Mouse (Mus musculus) hindbrain, embryonic 16.5 days (tissue): ENCODE data around the gene Tmem151a. TPM values are rescaled to one million over a fixed set of nuclear protein-coding genes. Genes with fewer than 3 reads are reported as not detected.

Experiments
- ATAC-seq: fragments of 200-750 bp; cut with Nextera tagmentation; 2 replicates; pipeline ENCODE4 v1.8.0; 2017; ENCODE audit warnings: moderate TSS enrichment, moderate library complexity
- H3K27ac ChIP-seq: fragments of 300-500 bp; sonication (generic); 2 replicates; pipeline ENCODE4 v1.5.1; 2014; ENCODE audit warnings: low read depth, mild to moderate bottlenecking, control low read depth, low read length, moderate library complexity
- H3K27me3 ChIP-seq: fragments of 300-500 bp; sonication (generic); replicated peaks from 2 replicates; pipeline ENCODE4 v1.6.1; 2014; ENCODE audit warnings: low read length; ENCODE audit not compliant: control insufficient read depth, insufficient read depth
- H3K36me3 ChIP-seq: fragments of 300-500 bp; sonication (generic); 2 replicates; pipeline ENCODE4 v1.6.1; 2014; ENCODE audit warnings: mild to moderate bottlenecking, low read length, moderate library complexity, mixed read lengths; ENCODE audit not compliant: control insufficient read depth, insufficient read depth
- H3K4me1 ChIP-seq: fragments of 300-500 bp; sonication (generic); 2 replicates; pipeline ENCODE4 v1.6.1; 2014; ENCODE audit warnings: low read depth, low read length; ENCODE audit not compliant: control insufficient read depth, insufficient read depth
- H3K4me2 ChIP-seq: fragments of 300-500 bp; sonication (generic); 2 replicates; pipeline ENCODE4 v1.6.1; 2014; ENCODE audit warnings: mild to moderate bottlenecking, low read length, control low read depth, moderate library complexity
- H3K4me3 ChIP-seq: fragments of 300-500 bp; sonication (generic); 2 replicates; pipeline ENCODE4 v1.5.1; 2014; ENCODE audit warnings: mild to moderate bottlenecking, low read length, control low read depth, moderate library complexity
- H3K9ac ChIP-seq: fragments of 300-500 bp; sonication (generic); 2 replicates; pipeline ENCODE4 v1.6.1; 2014; ENCODE audit warnings: low read depth, mild to moderate bottlenecking, control low read depth, low read length, moderate library complexity
- H3K9me3 ChIP-seq: fragments of 300-500 bp; sonication (generic); 2 replicates; pipeline ENCODE4 v1.6.1; 2014; ENCODE audit warnings: mild to moderate bottlenecking, low read length, moderate library complexity; ENCODE audit not compliant: control insufficient read depth
- WGBS: fragments of 180-500 bp; shearing (Covaris S2); extraction: QIAGEN DNeasy Blood & Tissue Kit; methylation state at CpG from one replicate; pipeline ENCODE4 v1.1.7; 2014; 5-methylcytosine and 5-hydroxymethylcytosine counted together
- polyA plus RNA-seq: library from polyadenylated mRNA; unstranded; fragments of >200 nt; fragmentation: Nextera tagmentation; extraction: Ambion mirVana; gene quantifications from 2 replicates; pipeline ENCODE4 v1.2.1, GENCODE M21; 2015

Gene Tmem151a
- 38.5 and 49.0 TPM in 2 replicates for polyA plus RNA-seq

- WGBS = under 1% methylated on average over 45 of the region's 69 CpGs
Observed at GRCm38 (mm10) chr19:5085145-5085863, at the start of gene Tmem151a. Gene Tmem151a, minus strand, starts transcription at chr19:5085531.

DNA sequence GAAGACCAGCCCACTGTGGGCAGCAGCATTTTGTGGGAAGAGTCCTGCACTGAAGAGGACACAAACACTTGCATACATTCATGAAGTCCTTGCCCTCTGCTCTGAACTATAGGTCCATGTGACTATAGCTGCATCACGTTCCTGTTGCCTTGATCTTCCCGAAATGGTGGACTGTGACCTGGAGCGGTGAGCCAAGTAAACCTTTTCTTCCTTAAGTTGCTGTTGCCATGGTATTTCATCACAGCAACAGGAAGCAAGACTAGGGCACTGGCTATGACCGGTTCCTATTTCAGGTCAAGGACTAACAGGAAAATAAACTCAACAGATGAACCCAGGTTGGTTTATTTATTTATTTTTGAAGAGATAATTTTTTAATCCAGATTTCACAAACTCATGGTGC, 45.9 kb upstream of the Tmem151a start:
- H3K36me3 ChIP-seq = peaks cover 17% of the 10 kb centered on the region
- ATAC-seq = no peak
- H3K4me2 ChIP-seq = no peak overlapping the region
- H3K4me3 ChIP-seq = no peak overlapping the region
- no peak overlapping the region for H3K27ac ChIP-seq
- H3K27me3 ChIP-seq = no peaks in the 10 kb centered on the region
- H3K9ac ChIP-seq = no peak overlapping the region
- no peaks in the 10 kb centered on the region for H3K4me1 ChIP-seq
- 84% methylated on average over 4 of the region's 4 CpGs for WGBS
- H3K9me3 ChIP-seq = no peaks in the 10 kb centered on the region

More at GRCm38 (mm10) chr19:5085145-5085863, at the start of gene Tmem151a:
- peaks cover 11% of the 10 kb centered on the region for H3K36me3 ChIP-seq
- no peaks in the 10 kb centered on the region for H3K9me3 ChIP-seq
- peak within 1 kb of the TSS; percentile 84 for H3K9ac ChIP-seq
- H3K27ac ChIP-seq = peak within 1 kb of the TSS; percentile 64
- H3K4me1 ChIP-seq = peaks cover 16% of the 10 kb centered on the region
- H3K27me3 ChIP-seq = peaks cover 35% of the 10 kb centered on the region
- peak within 1 kb of the TSS; percentile 70 for H3K4me3 ChIP-seq
- peak within 1 kb of the TSS; percentile 73 for H3K4me2 ChIP-seq
- no peak for ATAC-seq

GRCm38 (mm10) chr19:5129770-5130169, 44.4 kb upstream of the Tmem151a start:
- no peak overlapping the region for H3K9ac ChIP-seq
- H3K9me3 ChIP-seq = no peaks in the 10 kb centered on the region
- no peaks in the 10 kb centered on the region for H3K27me3 ChIP-seq
- no peaks in the 10 kb centered on the region for H3K4me1 ChIP-seq
- ATAC-seq = no peak
- H3K27ac ChIP-seq = no peak overlapping the region
- WGBS = 38% methylated on average over 1 of the region's 1 CpGs
- H3K36me3 ChIP-seq = peaks cover 9% of the 10 kb centered on the region
- no peak overlapping the region for H3K4me2 ChIP-seq
- H3K4me3 ChIP-seq = no peak overlapping the region

DNA sequence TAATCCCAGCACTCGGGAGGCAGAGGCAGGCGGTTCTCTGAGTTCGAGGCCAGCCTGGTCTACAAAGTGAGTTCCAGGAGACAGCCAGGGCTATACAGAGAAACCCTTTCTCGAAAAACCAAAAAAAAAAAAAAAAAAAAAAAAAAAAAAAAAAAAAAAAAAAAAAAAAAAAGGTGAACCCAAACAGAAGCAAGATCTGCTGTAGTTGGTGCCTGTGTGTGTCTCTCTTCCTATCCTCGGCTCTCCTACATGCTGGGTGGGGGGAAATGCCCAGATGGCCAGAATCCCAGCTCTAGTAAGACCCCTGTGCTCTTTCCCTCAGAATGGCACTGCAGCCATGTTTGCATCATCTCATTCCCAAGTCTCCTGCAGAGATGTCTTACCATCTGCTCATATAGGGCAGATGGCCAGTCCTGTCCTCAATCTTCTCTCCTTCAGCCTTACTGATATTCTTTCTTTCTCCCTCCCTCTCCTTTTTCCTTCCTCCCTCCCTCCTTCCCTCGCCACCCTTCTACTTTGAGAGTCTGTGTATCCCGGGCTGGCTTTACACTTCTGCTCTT, 38.8 kb upstream of the Tmem151a start:
- WGBS = 69% methylated on average over 7 of the region's 7 CpGs
- no peaks in the 10 kb centered on the region for H3K36me3 ChIP-seq
- ATAC-seq = no peak
- H3K9ac ChIP-seq = no peak overlapping the region
- no peak overlapping the region for H3K4me3 ChIP-seq
- H3K27me3 ChIP-seq = no peaks in the 10 kb centered on the region
- no peaks in the 10 kb centered on the region for H3K9me3 ChIP-seq
- no peak overlapping the region for H3K4me2 ChIP-seq
- H3K27ac ChIP-seq = no peak overlapping the region
- H3K4me1 ChIP-seq = no peaks in the 10 kb centered on the region

DNA sequence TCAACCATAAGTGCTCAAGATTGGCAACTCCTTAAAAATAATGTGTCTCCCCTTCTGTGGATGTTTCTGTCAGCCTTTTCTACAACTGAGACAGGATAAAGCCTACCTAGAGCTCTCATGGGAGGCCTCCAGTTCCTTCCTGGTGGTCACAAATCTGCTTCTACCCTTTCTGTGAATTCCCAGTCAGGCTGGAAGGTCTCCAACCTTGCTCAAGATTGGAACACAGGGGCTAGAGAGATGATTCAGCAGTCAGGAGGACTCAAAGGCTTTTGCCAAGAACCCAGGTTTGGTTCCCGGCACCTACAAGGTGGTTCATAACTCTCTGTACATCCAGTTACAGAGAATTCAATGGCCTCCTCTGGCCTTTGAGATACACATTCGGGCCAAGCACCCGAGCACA, 37.9 kb upstream of the Tmem151a start:
- no peak overlapping the region for H3K4me3 ChIP-seq
- WGBS = 85% methylated on average over 3 of the region's 3 CpGs

GRCm38 (mm10) chr19:5122492-5122891, 37.2 kb upstream of the Tmem151a start:
- H3K27me3 ChIP-seq = no peaks in the 10 kb centered on the region
- WGBS = 68% methylated on average over 10 of the region's 10 CpGs
- no peak overlapping the region for H3K27ac ChIP-seq
- ATAC-seq = no peak
- no peaks in the 10 kb centered on the region for H3K4me1 ChIP-seq
- H3K4me2 ChIP-seq = no peak overlapping the region
- no peak overlapping the region for H3K4me3 ChIP-seq
- no peaks in the 10 kb centered on the region for H3K36me3 ChIP-seq
- H3K9me3 ChIP-seq = no peaks in the 10 kb centered on the region
- H3K9ac ChIP-seq = no peak overlapping the region

More for the DNA sequence above, 37.9 kb upstream of the Tmem151a start:
- Histone ChIP-seq H3K4me2 (no peak overlapping the region), H3K27ac (no peak overlapping the region), H3K36me3 (no peaks in the 10 kb centered on the region), H3K4me1 (no peaks in the 10 kb centered on the region), H3K27me3 (no peaks in the 10 kb centered on the region), H3K9ac (no peak overlapping the region), H3K9me3 (no peaks in the 10 kb centered on the region)
- ATAC-seq = no peak

DNA sequence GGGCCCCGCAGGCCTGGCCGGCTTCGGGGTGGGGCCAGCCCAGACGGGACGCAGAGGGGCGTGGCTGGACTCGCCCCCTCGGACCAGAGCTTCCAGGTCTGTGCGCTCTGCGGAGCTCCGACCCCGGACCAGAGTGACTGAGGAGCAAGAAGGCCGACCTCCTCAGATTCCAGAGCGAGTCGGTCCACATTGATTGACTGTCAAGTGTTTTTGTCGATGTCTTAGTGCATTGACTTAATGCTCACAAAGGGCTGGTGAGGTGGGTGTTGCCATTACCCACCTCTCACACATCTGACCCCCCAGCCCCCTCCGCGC, 33.0 kb upstream of the Tmem151a start, which contains the start of gene Klc2:
Gene Klc2, minus strand, starts transcription at position 177 of the 315 bp plus-strand sequence.
- Histone ChIP-seq H3K36me3 (peaks cover 6% of the 10 kb centered on the region; the same call in 1 of the 2 replicates), H3K27ac (peak within 1 kb of the TSS; percentile 97), H3K4me3 (peak within 1 kb of the TSS; percentile 90), H3K27me3 (no peaks in the 10 kb centered on the region), H3K9me3 (no peaks in the 10 kb centered on the region), H3K4me2 (peak within 1 kb of the TSS; percentile 92), H3K4me1 (peaks cover 10% of the 10 kb centered on the region), H3K9ac (peak within 1 kb of the TSS; percentile 92)
- under 1% methylated on average over 18 of the region's 18 CpGs for WGBS
- peak; percentile 90 for ATAC-seq

- Histone ChIP-seq H3K36me3 (peaks cover 8% of the 10 kb centered on the region), H3K9ac (peak overlapping the region; percentile 92), H3K9me3 (no peaks in the 10 kb centered on the region), H3K4me2 (peak overlapping the region; percentile 92), H3K27ac (peak overlapping the region; percentile 97), H3K4me3 (peak overlapping the region; percentile 90), H3K27me3 (no peaks in the 10 kb centered on the region), H3K4me1 (peaks cover 10% of the 10 kb centered on the region)
- under 1% methylated on average over 67 of the region's 83 CpGs for WGBS
- ATAC-seq = peak; percentile 87
Observed at GRCm38 (mm10) chr19:5117494-5118383, 32.4 kb upstream of the Tmem151a start.

- no peak overlapping the region for H3K4me3 ChIP-seq
- ATAC-seq = no peak
- H3K27me3 ChIP-seq = no peaks in the 10 kb centered on the region
- H3K4me1 ChIP-seq = peaks cover 10% of the 10 kb centered on the region
- H3K36me3 ChIP-seq = peaks cover 41% of the 10 kb centered on the region
- no peaks in the 10 kb centered on the region for H3K9me3 ChIP-seq
- H3K4me2 ChIP-seq = no peak overlapping the region
- WGBS = 81% methylated on average over 7 of the region's 7 CpGs
- no peak overlapping the region; the same call in 1 of the 2 replicates for H3K9ac ChIP-seq
- H3K27ac ChIP-seq = peak overlapping the region; percentile 16; the same call in 1 of the 2 replicates
Observed at GRCm38 (mm10) chr19:5113783-5114182, 28.5 kb upstream of the Tmem151a start.
